Mouse (Mus musculus) fat pad, adult 2 months (tissue): ENCODE results near the gene Homer1.

Experiments used
- DNase-seq: peaks from one replicate; pipeline ENCODE4 v3.0.0-alpha.2; 2011; ENCODE audit warnings: low read depth, low spot score; ENCODE audit errors: extremely low read depth

Gene Homer1

DNA sequence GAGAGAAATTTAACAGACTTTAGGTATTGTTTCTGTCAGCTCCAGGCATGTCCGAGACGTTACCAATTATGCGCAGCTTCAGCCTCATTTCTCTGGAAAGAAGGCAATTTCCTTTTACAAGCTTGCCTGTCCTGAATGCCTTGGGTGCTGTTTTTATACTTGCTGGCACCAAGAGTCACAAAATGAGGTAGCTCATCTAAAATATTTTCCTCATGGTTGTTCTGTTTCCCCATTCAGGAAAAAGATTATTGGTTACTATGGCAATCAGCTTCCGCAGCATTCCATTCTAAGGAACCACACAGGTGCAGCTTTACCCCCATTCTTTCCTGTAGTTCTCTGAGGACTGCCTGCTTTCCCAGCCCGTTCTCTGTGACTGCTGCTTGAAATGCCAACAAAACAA, at the start of gene Homer1:
Homer1 (plus strand) TSS at position 320 of the 400 bp plus-strand sequence.
- no peak for DNase-seq

DNA sequence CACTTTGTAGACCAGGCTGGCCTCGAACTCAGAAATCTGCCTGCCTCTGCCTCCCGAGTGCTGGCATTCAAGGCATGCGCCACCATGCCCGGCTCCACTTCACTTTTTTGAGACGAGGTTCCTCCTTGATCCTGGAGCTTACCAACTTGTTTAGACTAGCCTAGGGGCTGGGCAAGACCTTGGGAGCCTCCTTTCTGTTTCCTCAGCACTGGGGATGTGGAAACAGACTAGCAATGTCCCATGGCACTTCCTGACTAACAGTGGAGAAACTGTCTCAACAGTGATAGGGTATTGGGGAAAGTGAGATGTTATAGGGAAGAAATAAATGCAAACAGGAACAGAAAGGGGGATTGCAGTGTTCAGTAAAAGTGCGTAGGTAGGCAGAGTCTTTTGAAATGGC, 47.7 kb upstream of the Homer1 start:
- DNase-seq = no peak

DNA sequence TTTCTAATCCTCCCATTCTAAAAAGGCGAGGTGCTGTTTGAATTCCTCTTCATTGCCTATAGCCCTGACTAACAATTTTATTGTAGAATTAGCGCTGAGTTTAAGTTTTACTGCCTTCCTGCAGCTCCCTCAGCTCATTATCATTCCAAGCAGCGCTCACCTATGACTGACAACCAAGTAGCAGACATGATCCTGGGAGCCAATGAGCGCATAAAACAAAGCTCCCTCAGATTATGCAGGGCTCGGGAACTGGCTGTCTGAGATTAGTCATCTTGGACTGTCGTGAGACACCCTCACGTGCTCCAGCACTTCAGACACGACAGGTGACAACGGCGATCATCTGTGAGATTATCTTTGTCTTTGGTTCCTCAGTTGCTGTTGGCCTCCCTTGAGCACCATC, 47.3 kb upstream of the Homer1 start:
- no peak for DNase-seq

DNA sequence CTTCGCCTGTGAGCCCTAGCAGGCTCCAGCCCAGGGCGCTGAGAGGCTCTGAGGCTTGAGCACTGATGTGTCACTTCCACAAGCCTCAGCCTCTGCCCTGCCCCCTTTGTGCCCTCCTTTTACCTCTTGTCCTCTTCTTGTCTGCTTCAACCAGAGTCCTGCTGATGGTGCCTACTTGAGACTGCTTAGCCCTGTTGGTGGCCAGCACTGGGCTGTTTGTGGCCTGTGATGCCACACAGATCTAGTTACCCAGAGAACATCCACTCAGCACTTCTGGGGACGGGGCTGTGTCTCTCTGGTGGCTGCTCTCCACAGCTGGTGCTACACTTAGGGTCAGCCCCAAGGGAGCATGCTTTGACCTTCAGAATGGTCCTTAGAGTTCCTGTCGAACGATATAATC, 46.5 kb upstream of the Homer1 start:
- no peak for DNase-seq

DNA sequence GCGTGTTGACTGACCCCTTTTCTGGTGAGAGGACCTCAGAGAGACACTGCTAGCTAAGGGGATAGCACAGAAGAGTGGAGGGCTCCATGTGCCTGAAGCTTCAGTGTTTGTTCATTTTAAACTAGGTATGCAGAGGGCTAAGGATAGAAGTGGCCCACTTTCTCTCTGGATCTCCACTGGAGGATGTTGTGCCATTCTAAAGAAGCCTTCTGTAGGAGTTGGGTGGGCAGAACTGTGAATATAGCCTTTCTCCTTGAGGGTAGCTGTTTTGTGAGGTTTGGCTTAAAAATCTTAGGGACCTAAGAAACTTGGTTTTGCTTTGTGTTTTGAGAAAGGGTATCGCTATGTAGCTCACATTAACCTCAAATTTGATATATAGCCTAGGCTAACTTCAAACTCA, 32.3 kb upstream of the Homer1 start:
- no peak for DNase-seq

DNA sequence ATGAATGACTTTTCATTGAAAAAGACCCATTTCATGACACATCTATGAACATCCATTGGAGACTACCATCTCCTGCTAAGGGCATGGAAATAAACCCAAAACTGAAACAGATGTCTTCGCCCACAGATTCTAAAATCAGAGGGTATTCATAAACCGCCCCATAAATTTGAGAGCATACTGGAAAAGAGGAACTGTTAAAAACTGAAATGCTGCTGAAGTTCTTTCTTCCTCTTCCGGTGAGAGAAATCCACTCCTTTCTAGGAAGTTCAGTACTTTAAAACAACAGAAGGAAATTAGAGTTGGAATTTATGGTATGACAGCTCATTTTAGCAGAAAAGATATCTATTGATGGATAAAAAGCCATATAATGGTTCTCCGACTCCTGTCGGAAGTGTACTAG, 1.1 kb downstream of the Homer1 start:
- DNase-seq = no peak

DNA sequence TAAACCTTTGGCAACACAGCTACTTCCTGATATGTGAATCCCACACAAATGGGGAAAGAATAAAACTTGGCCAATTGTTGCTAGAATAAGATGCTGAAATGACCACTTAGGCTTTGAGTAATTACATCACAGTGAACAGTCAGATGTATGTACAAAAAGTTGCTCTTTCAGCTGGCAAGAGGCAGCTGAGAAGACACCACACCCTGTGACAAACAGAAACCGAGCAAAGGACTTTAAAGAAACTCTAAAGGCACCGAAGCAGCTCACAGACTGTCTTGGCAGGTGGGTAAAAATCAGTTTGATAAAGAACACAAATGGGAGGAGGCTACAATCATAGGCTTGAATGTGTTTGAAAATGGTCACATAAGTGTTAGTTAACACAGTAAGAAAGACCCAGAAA, 1.6 kb downstream of the Homer1 start:
- no peak for DNase-seq

DNA sequence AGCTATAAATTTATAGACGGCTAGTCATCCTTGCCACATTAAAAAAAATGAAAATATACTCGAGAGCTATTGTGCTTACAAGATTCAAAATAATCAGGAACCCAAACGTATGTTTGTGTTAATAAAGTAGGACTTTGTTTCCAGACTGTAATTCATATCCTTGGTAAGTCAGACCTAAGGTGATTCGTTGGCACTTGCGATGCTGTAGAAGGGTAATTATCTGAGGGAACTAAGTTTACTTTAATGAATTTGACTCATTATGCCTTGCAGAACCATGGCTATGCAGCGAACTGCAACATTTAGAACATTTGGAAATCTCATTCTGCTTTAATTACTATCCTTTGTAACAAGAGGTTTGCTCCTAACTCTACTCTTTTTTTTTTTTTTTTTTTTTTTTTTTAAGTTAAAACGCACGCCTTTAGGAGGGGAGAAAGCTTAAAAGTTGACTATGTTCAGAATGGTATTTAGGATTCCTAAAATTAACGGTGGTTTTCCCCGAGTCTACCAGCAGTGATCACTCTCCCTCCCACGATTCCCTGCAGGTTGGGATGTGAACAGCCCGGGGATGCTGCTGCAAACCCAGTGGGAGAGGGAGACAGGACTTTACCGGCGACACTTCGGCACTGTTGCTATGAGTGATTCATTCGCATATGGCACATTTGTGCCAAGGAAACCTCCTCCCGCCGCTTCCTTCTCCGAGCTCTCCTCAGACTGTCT, 3.6 kb downstream of the Homer1 start:
- DNase-seq = no peak

DNA sequence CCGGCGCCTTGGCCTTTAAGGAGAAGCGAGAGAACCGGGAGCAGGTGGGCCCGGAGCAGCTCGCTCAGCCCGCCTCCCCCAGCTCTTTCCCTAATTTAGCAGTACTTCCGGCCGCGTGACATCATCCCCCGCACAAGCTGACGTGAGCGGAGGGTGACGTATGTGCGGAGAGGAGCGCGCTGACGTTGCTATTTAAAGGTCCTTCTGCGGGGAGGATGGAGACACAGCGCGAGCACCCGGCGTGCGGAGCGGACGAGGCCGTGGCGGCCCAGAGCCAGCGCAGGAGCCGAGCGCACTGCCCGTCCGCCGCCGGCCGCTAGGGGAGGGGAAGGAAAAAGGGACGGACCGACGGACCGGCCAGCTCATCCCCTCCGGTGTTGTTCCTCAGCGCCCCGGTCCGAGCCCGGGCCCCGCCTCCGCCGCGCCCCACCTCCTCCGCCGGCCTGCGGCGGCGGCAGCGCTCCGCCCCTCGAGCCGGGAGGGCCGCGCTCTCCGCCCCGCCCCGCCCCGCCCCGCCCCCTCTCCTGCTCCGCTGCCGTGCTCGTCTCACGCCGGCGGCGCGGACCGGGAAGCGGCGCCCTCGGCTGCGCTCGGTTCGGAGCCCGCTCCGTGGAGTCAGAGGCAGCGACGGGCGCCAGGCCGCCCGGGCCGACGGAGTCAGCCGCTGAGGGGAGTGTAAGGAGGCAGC, 4.3 kb downstream of the Homer1 start:
- peak; percentile 68 for DNase-seq

DNA sequence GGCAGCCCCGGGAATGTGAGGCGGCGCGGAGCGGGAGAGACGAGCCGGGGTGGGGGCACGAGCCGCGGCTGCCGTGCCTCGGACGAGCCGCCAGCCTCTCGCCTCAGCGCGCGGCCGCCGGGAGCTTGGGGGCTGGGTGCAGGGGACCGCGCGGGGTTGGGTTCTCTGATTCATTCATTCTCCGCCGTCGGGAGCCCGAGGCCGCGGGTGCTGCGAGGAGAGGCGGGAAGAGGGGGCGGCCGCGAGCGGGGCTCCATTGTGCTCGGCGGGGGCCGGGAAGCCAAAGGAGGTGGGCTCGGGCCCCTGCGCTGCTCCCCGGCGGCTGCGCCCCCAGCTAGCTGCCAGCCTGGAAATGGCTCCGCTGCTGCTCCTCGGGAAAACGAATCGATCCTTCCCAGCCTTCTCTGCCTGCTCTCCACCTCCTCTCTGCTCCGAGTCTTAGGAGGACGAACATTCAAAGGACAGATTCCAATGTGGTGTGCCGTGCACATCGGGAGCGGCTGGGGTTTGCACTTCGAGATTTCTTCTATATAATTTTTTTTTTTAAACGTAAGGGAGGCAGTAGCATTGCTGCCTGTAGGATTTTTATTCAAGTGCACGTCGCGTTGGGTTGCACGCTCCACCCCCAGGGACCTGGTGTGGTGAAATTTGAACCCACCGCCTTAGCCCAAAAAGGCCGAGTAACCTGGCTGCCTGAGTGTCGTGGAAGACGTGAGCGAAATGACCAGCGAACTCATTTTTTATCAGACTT, 5.0 kb downstream of the Homer1 start:
- no peak for DNase-seq

DNA sequence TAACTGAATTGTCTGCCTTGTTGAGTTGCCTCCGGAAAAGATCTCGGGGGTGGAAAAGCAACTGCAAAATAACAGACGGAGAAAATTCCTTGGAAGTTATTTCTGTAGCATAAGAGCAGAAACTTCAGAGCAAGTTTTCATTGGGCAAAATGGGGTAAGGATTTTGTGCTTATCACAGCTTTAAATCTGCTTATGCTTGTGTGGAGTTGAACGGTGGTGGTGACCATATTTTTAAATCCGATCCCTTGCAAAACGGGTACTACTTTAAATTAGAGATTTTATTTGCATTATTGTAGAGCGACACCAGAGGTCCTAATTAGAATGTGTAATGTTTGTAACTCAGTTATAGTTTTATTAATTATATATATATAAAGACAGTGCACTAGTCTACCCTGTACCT, 5.7 kb downstream of the Homer1 start:
- no peak for DNase-seq

DNA sequence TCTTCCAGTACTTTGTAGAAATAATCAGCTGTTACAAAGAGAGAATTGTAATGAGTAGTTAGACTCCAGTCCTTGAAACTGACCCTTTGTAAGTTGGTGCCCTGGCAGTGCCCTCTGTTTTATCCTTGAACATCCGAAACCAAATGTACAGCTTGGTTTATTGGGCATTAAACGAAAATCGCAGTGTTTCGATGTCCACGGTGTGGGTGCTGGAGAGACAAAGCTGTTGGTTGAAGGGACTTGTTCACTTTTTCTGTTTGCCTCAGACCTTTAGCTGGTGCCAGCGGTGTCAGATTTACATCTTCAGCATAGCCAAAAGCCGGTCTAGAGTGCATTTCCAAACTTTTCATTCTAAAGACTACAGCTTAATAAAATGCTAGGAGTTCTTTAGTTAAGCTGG, 6.2 kb downstream of the Homer1 start:
- DNase-seq = no peak

DNA sequence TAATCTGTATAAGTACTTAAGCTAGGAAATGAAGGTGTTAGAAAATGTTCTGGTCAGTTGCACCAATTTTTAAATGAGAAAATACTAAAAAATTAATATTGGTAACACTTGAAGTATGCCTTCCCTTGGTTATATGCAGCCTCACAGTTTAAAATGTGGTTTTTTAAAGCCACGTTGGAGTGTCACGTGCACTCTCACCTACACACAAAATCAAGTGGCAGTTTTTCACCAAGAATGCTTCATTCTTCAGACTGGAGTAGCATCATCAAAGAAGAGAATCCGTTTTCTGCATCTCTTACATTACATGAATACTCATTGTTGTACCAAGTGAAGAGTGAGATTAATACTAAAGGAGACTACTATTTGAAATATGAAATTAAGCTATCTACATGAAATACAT, 7.1 kb downstream of the Homer1 start:
- no peak for DNase-seq

DNA sequence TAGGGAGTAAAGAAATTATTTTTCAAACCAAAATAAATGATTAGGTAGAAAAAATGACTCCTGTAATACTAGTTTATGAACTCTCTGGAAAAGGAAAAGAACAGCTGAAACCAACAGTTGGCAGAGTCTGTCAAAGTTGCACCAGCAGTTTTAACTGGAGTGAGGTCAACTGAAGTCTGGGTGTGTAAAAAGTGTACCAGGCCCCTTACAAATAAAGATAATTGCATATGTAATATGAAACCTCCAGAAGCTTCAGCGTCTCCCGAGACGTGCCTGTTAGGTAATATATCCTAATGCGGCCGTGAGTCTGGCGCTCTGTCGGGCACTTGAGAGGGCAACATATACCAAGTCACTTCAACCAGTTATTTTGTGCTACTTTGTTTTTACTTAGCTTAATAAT, 8.3 kb downstream of the Homer1 start:
- no peak for DNase-seq

DNA sequence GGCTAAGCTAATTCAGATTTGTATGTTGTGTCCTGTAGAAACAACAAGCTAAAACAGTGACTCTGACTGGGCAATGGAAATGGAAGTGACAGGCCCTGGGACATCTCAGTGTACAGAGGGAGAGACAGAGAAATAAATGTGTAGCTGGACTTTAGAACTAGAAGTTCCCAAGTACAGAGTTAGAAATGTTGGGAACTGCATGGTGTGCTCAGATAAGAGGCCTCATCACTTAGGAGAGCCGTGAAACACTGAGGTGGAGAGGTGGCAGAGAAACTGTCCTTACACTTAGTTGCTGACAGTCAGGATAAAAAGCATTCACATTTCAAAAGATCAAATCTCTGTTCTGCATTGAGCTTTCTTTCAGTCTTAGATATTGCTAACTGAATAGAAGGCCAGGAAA, 9.9 kb downstream of the Homer1 start:
- DNase-seq = no peak

DNA sequence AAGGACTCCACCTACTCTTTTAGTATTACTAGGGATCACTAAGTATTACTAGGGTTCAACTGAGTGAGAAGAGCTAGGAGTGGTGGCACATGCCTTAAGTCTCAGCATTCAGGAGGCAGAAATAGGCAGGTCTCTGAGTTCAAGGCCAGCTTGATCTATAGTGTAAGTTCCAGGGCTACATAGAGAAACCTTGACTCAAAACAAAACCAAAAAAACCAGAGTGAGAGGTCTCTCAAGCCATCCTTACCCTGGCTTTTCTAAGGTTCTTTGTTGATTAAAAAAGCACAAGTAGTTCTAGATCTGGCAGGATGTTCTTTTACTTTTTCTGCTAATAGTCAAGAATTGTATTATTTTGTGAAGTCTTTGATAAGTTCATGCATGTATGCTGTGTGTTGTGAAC, 13.1 kb downstream of the Homer1 start:
- no peak for DNase-seq

DNA sequence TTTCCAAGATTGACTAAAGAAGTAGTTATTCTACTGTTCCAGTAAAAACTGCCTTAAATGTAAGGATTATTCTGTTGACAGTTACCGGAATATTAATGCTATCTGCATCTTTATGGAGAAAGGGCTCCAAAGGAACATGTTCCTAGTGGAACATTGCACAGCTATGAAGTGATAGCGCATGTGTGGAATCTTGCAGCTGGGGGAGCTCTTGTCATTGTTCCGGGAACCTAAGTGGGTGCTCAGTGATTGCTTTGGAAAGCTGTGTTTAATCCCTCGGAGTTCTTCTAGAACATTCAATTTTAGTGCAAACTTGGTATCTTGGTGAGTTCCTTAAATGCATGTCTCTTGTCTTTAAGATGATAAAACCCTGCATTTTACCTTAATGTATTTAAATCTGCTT, 14.9 kb downstream of the Homer1 start:
- DNase-seq = no peak

DNA sequence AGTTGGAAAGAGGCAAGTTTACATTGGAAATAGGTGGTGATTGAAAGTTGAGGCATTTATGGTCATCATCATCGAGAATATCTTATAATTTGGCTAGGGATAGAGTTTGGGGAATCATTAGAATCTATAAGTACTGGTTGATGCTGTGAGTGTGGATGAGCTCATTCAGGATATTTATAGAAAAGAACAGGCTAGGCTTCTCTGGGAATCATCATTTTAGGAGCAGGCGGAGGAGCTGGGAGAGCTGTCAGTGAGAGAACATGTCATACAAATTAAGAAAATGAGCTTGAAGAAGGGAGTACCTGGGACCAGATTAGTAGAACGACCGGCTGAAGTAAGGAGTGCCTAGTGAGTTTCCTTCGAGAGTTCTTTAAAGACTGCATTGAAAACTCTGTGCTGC, 20.7 kb downstream of the Homer1 start:
- no peak for DNase-seq

DNA sequence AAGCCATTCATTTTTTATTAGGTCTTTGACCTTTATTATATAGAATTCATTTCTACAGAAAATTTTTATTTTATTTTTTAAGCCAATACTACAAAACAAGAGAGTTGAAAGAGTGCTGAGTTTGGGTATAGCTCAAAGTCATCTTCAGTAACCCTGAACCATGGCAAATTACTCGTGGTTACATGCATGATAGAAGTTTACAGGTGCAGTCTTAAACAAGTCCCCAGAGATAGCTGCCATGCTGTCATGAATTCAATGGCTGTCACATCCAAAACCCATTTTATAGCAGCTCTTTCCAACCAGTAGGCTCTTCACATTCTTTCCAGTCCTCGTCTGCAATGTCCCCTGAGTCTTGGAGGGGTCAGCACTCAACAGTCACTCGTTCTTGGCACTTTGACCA, 26.9 kb downstream of the Homer1 start:
- no peak for DNase-seq

DNA sequence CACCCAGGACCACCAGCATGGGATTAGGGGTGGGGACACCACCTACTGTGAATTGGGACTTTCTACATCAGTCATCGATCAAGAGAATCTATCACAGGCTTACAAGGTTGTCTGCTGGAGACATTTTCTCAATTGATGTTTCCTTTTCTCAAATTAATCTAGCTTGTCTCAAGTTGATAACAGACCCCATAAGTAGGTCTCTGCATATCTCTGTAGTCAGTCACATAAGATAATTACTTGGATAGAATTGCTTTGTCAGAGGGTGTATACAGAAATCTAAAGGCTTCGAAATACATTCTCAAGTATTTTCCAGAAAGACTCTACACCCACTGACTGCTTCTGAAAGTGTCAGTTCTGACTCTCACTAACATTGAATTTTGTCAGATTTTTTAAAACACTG, 32.3 kb downstream of the Homer1 start:
- no peak for DNase-seq

DNA sequence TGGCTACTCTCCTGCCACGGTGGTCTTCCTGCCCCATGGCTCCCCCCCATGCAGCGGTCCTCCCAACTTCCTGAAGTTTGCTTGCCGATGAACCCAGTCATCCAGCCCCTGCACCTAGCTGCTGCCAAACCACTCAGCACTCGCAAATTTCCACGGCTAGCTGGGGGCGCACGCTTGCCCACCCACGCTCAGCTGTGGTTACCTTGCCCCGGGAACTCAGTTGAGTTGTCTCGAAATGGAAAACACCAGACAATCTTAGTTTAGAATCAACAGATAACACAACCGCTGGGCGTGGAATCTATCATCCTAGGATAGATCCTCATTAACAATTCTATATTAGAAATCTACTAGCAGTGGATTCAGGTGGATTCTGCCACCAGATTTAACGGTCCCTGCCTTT, 33.1 kb downstream of the Homer1 start:
- no peak for DNase-seq

DNA sequence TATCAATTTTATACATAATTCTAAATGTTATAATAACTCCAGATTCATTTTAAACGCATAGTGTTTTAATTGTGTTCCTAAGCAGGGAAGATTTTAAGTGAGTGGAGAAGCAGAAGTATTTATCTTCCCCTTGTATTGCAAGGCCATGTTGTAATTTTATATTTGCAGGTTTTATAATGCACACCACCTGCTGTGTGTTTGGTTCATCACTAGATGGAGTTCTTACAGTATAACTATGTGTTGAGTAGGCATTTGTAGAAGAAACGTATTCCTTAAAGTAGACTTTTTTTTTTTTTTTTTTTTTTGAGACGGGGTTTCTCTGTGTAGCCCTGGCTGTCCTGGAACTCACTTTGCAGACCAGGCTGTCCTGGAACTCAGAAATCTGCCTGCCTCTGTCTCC, 35.9 kb downstream of the Homer1 start:
- no peak for DNase-seq
